Mouse (Mus musculus) heart, adult 18-20 months (tissue): ENCODE measurements around the gene Capza2. TPM values are rescaled to one million over a fixed set of nuclear protein-coding genes. Genes with fewer than 3 reads are reported as not detected.

Experiments
- DNase-seq, 2 experiments: peaks; one replicate each; pipeline ENCODE4 v3.0.0; 2021 to 2022; ENCODE audit warnings: mixed read lengths in 1 of 2
- total RNA-seq, 2 experiments: library from RNA; stranded (reverse); gene quantifications; 2 replicates each; pipeline ENCODE4 v1.2.3; 2021

The Capza2 gene
- total RNA-seq, 2 experiments from 2014 or later: 135 to 151 TPM

DNA sequence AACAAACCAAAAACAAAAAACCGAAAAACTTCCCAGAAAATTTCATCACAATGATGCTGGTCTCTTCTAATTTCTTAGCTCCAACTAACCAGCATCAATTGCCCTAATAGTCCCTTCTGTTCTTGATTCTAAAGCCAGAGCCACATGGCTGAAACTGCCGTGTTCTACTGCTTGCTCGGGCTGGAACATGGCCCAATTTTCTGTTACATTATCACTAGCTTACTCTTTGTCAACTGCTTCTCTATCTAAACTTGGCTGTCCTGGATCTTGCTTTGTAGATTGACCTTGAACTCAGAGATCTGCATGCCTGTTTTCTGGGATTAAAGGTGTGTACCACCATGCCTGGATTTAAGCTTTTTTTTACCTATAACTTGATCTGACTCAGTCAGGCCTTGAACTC lies 69.9 kb downstream of the Capza2 start:
- DNase-seq: no peak

Other genes with a start within 250 kb of the Capza2 start
- 1 to 10 TPM; 1.0 to 3.2 TPM for gene Met, start 172.4 kb upstream of the Capza2 start, total RNA-seq
- 10 to 100 TPM; 16.0 to 16.8 TPM for gene St7, start 56.7 kb downstream of the Capza2 start, total RNA-seq